In the genomic region with DNA sequence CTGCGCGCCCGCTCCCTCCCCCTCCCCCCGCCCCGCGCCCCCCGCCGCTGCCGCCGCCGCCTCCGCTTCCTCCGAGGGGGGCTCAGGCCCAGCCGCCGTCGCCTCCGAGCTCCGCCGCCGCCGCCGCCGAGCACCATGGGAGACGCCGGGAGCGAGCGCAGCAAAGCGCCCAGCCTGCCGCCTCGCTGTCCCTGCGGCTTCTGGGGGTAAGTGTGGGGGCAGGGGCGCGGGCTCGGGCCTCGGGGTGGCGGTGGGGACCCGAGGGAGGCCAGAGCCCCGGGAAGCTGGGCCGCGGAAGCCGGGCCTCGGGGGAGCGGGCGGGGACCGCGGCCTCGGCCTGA, we compare ENCODE assay signal across 8 mouse cellular contexts. TPM values are rescaled to one million over a fixed set of nuclear protein-coding genes. Genes with fewer than 3 reads are reported as not detected.
DNase-seq lines count a peak whose midpoint lies in the region; ATAC-seq lines count a peak whose summit lies in the region.

No protein-coding gene starts in this region.

- 1% methylated on average over 31 of the region's 47 CpGs for WGBS in heart, embryonic 10.5 days
- WGBS in forebrain, embryonic 14.5 days, result under 1% methylated on average over 26 of the region's 47 CpGs
- 1% methylated on average over 19 of the region's 47 CpGs for WGBS in liver, embryonic 15.5 days (ENCODE audit: insufficient replicate concordance)

- ATAC-seq in CD4-positive, CD25-positive, alpha-beta regulatory T cell, adult 4 months, result peak; percentile 7
- ATAC-seq in forebrain, embryonic 14.5 days, result peak; percentile 49; the same call in 1 of the 2 replicates
- ATAC-seq in liver, embryonic 15.5 days (ENCODE audit: insufficient read depth), result peak; percentile 4; the same call in 1 of the 2 replicates

- DNase-seq in heart, embryonic 10.5 days (ENCODE audit: low spot score), result no peak
- no peak for DNase-seq in heart, adult 8-10 months (ENCODE audit: low spot score)
- DNase-seq in forebrain, embryonic 14.5 days (ENCODE audit: low spot score), result no peak
- DNase-seq in gastrocnemius, postnatal 36 days, result no peak
- no peak for DNase-seq in spleen, adult 12 weeks (ENCODE audit: low spot score)
- DNase-seq in kidney, adult 18-20 months, result no peak

- peaks cover 41% of the 10 kb centered on the region for H3K4me1 ChIP-seq in heart, embryonic 10.5 days
- H3K4me1 ChIP-seq in forebrain, embryonic 14.5 days (ENCODE audit: control insufficient read depth, insufficient read depth, low read length), result peaks cover 31% of the 10 kb centered on the region
- peaks cover 48% of the 10 kb centered on the region for H3K4me1 ChIP-seq in liver, embryonic 15.5 days (replicated peaks)

- no peaks in the 10 kb centered on the region for H3K27me3 ChIP-seq in heart, embryonic 10.5 days (ENCODE audit: insufficient read depth, poor library complexity, severe bottlenecking)
- no peaks in the 10 kb centered on the region for H3K27me3 ChIP-seq in forebrain, embryonic 14.5 days (replicated peaks; ENCODE audit: control insufficient read depth, insufficient read depth, low read length)
- no peaks in the 10 kb centered on the region for H3K27me3 ChIP-seq in liver, embryonic 15.5 days

- peaks cover 4% of the 10 kb centered on the region; the same call in 1 of the 2 replicates for H3K36me3 ChIP-seq in heart, embryonic 10.5 days
- no peaks in the 10 kb centered on the region for H3K36me3 ChIP-seq in forebrain, embryonic 14.5 days (ENCODE audit: control insufficient read depth, insufficient read depth, low read length)
- H3K36me3 ChIP-seq in liver, embryonic 15.5 days (replicated peaks), result no peaks in the 10 kb centered on the region

- H3K27ac ChIP-seq in heart, embryonic 10.5 days, result peak overlapping the region; percentile 100
- peak overlapping the region; percentile 100 for H3K27ac ChIP-seq in forebrain, embryonic 14.5 days (ENCODE audit: low read depth, low read length)
- H3K27ac ChIP-seq in liver, embryonic 15.5 days (replicated peaks), result peak overlapping the region; percentile 100

- peak overlapping the region; percentile 93 for H3K4me3 ChIP-seq in heart, embryonic 10.5 days
- H3K4me3 ChIP-seq in forebrain, embryonic 14.5 days (ENCODE audit: low read depth, low read length), result peak overlapping the region; percentile 95
- peak overlapping the region; percentile 76 for H3K4me3 ChIP-seq in liver, embryonic 15.5 days (replicated peaks)

- no peaks in the 10 kb centered on the region for H3K9me3 ChIP-seq in heart, embryonic 10.5 days
- no peaks in the 10 kb centered on the region for H3K9me3 ChIP-seq in forebrain, embryonic 14.5 days (replicated peaks; ENCODE audit: control insufficient read depth, low read length)
- H3K9me3 ChIP-seq in liver, embryonic 15.5 days (replicated peaks), result no peaks in the 10 kb centered on the region

- intact Hi-C loops in gastrocnemius, postnatal 36 days (cut with DNase I), result no loop called here

- peak overlapping the region; percentile 78 for H3K4me2 ChIP-seq in forebrain, embryonic 14.5 days (ENCODE audit: low read length)
- peak overlapping the region; percentile 92 for H3K4me2 ChIP-seq in liver, embryonic 15.5 days

- peak overlapping the region; percentile 98 for H3K9ac ChIP-seq in forebrain, embryonic 14.5 days (ENCODE audit: low read length)
- peak overlapping the region; percentile 90 for H3K9ac ChIP-seq in liver, embryonic 15.5 days

RNA-seq across cellular contexts. Expression of a gene that starts 0.5 kb away (rescaled TPM):
- 54.2 and 54.7 TPM in 2 replicates for polyA plus RNA-seq in heart, embryonic 10.5 days (2016; fragmentation: Nextera tagmentation; extraction: Ambion mirVana)
- total RNA-seq in heart, adult 8-10 months (2022), result 100 to 1,000 TPM; 132 to 150 (median 148) TPM
- 10 to 100 TPM; 14.6 to 24.5 TPM for polyA plus RNA-seq in CD4-positive, CD25-positive, alpha-beta regulatory T cell, adult 4 months (2017; shearing (Covaris generic))
- 57.2 and 59.5 TPM in 2 replicates for polyA plus RNA-seq in forebrain, embryonic 14.5 days (2014; fragmentation: Nextera tagmentation; extraction: Ambion mirVana)
- polyA plus RNA-seq in liver, embryonic 15.5 days (2015; fragmentation: Nextera tagmentation; extraction: Ambion mirVana), result 15.4 and 15.6 TPM in 2 replicates
- total RNA-seq in gastrocnemius, postnatal 36 days (2021), result 100 to 1,000 TPM; 155 to 159 TPM

RNA-seq across cellular contexts. Expression of a gene that starts 35.2 kb away (rescaled TPM):
- 1.7 and 3.5 TPM in 2 replicates for polyA plus RNA-seq in heart, embryonic 10.5 days (2016; fragmentation: Nextera tagmentation; extraction: Ambion mirVana)
- 10 to 100 TPM; 15.6 to 17.3 (median 16.4) TPM for total RNA-seq in heart, adult 8-10 months (2022)
- not detected for polyA plus RNA-seq in CD4-positive, CD25-positive, alpha-beta regulatory T cell, adult 4 months (2017; shearing (Covaris generic))
- polyA plus RNA-seq in forebrain, embryonic 14.5 days (2014; fragmentation: Nextera tagmentation; extraction: Ambion mirVana), result 9.4 and 9.9 TPM in 2 replicates
- polyA plus RNA-seq in liver, embryonic 15.5 days (2015; fragmentation: Nextera tagmentation; extraction: Ambion mirVana), result 1.1 and 2.4 TPM in 2 replicates
- total RNA-seq in gastrocnemius, postnatal 36 days (2021), result 10 to 100 TPM; 44.9 to 47.7 TPM
